Mouse (Mus musculus) lung, adult 2 months (tissue): ENCODE data around the gene Gpr108.

ENCODE experiments used
- CTCF ChIP-seq: fragments of 200-500 bp; IDR thresholded peaks from 2 replicates; pipeline ENCODE4 v1.5.1; 2011; ENCODE audit warnings: mild to moderate bottlenecking, low read length, control low read depth; ENCODE audit not compliant: insufficient read depth
- POLR2A ChIP-seq: fragments of 200-500 bp; IDR thresholded peaks from 2 replicates; pipeline ENCODE4 v1.6.1; 2011; ENCODE audit warnings: low read depth, mild to moderate bottlenecking, control low read depth, low read length, borderline replicate concordance; ENCODE audit errors: extremely low read depth

- TF ChIP-seq CTCF (no peak), POLR2A (no peak)
Measured at GRCm38 (mm10) chr17:57221911-57222310, 26.3 kb downstream of the Gpr108 start.
